Mouse (Mus musculus): ENCODE measurements around the gene Gm43518.
A peak's percentile ranks its signal among the peaks of the same experiment; 100 is the strongest.

The Gm43518 gene

GRCm38 (mm10) chr5:123979221-123979979, 52.2 kb downstream of the Gm43518 start:
- DNase-seq, result no peak

- no peak for DNase-seq
These were observed 52.8 kb downstream of the Gm43518 start for GRCm38 (mm10) chr5:123979980-123980369.

GRCm38 (mm10) chr5:123980521-123981249, 53.5 kb downstream of the Gm43518 start:
- DNase-seq, result no peak

GRCm38 (mm10) chr5:123981250-123981554, 54.0 kb downstream of the Gm43518 start:
- peak; percentile 62 for DNase-seq

- DNase-seq, result no peak
These were observed 55.6 kb downstream of the Gm43518 start for GRCm38 (mm10) chr5:123982838-123983237.

GRCm38 (mm10) chr5:123985434-123985833, 58.2 kb downstream of the Gm43518 start:
- DNase-seq, result no peak

GRCm38 (mm10) chr5:123986925-123987324, 59.7 kb downstream of the Gm43518 start:
- peak; percentile 47 for DNase-seq

- DNase-seq, result no peak
These were observed 60.3 kb downstream of the Gm43518 start for GRCm38 (mm10) chr5:123987511-123987910.
